ENCODE assay signal across 17 mouse cellular contexts in the genomic region with DNA sequence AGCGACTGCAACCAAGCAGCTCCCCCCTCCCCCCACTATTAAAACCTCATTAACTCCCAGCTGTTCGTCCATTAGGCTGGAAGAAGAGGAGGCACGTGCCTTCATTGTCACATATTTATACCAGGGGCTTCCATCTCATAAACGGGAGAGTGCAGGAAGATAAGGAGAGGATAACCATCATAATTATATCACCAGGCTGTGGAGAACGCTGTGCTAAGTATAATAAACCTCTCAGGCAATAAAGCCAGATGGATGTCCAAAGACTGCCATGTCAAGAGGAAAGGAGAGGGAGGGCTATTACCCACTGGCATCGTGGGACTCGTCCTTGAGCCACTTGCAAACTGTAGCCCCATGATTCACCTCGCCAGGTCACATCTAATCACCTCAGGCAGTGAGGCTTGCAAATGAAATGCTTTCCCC.
DNase-seq lines count a peak whose midpoint lies in the region; ATAC-seq lines count a peak whose summit lies in the region.
"Had no signal": no experiment of that assay in that cellular context is flagged by ENCODE, and none has a peak within 500 bp of the region (broad histone marks: within the 10 kb centered on the region; RNA-seq: fewer than 3 reads in every experiment).

No protein-coding gene starts in this region.

- 0 out of 2 replicates have a peak, but pooled peaks have one; percentile 20 for ATAC-seq in kidney, embryonic 14.5 days (ENCODE audit: low FRiP score, low TSS enrichment)
- peak; percentile 56; the same call in 1 of the 2 replicates for ATAC-seq in hindbrain, embryonic 15.5 days (ENCODE audit: low FRiP score, low read depth)
- peak; percentile 94 for ATAC-seq in neural tube, embryonic 14.5 days (ENCODE audit: low read depth)

- H3K9me3 ChIP-seq in kidney, embryonic 14.5 days (ENCODE audit: control insufficient read depth, low read length) = no peaks in the 10 kb centered on the region
- H3K9me3 ChIP-seq in hindbrain, embryonic 15.5 days = no peaks in the 10 kb centered on the region
- H3K9me3 ChIP-seq in neural tube, embryonic 14.5 days (ENCODE audit: control insufficient read depth, low read length) = no peaks in the 10 kb centered on the region
- H3K9me3 ChIP-seq: embryonic facial prominence, embryonic 12.5 days; forebrain, embryonic 10.5 days; heart, embryonic 10.5 days had no signal

- H3K4me2 ChIP-seq in kidney, embryonic 14.5 days (replicated peaks; ENCODE audit: low read depth, low read length) = no peak overlapping the region
- peak overlapping the region; percentile 27 for H3K4me2 ChIP-seq in hindbrain, embryonic 15.5 days
- H3K4me2 ChIP-seq in neural tube, embryonic 14.5 days (ENCODE audit: low read depth, low read length) = no peak overlapping the region
- H3K4me2 ChIP-seq: embryonic facial prominence, embryonic 12.5 days; lung, embryonic 14.5 days had no signal

- 0 out of 2 replicates have a peak, but pooled peaks cover 5% of the 10 kb centered on the region for H3K4me1 ChIP-seq in kidney, embryonic 14.5 days (ENCODE audit: control insufficient read depth, insufficient read depth, low read length)
- peaks cover 7% of the 10 kb centered on the region; the same call in 1 of the 2 replicates for H3K4me1 ChIP-seq in hindbrain, embryonic 15.5 days (replicated peaks)
- H3K4me1 ChIP-seq in neural tube, embryonic 14.5 days (ENCODE audit: control insufficient read depth, insufficient read depth, low read length) = 0 out of 2 replicates have a peak, but pooled peaks cover 4% of the 10 kb centered on the region
- H3K4me1 ChIP-seq: embryonic facial prominence, embryonic 12.5 days; forebrain, embryonic 10.5 days; heart, embryonic 10.5 days had no signal

- no peak overlapping the region for H3K4me3 ChIP-seq in kidney, embryonic 14.5 days (ENCODE audit: low read length)
- H3K4me3 ChIP-seq in hindbrain, embryonic 15.5 days = no peak overlapping the region
- H3K4me3 ChIP-seq in neural tube, embryonic 14.5 days (ENCODE audit: low read depth, low read length) = no peak overlapping the region
- H3K4me3 ChIP-seq: embryonic facial prominence, embryonic 12.5 days; forebrain, embryonic 10.5 days; heart, embryonic 10.5 days had no signal

- DNase-seq in cerebellum, postnatal 14 days = peak; percentile 4 to 9
- DNase-seq in cerebellum, adult 9-10 months = no peak
- DNase-seq in kidney, postnatal 36 days = no peak
- DNase-seq in gastrocnemius, postnatal 10 days = no peak
- DNase-seq in testis, postnatal 14 days (ENCODE audit: low spot score) = no peak
- DNase-seq: cerebellum, adult 2 months; gastrocnemius, postnatal 14 days; kidney, adult 8-10 months; liver; lung, embryonic 14.5 days; thymus, adult 18-20 months had no signal

- H3K36me3 ChIP-seq in kidney, embryonic 14.5 days (ENCODE audit: control insufficient read depth, insufficient read depth, low read length) = no peaks in the 10 kb centered on the region
- H3K36me3 ChIP-seq in hindbrain, embryonic 15.5 days = no peaks in the 10 kb centered on the region
- H3K36me3 ChIP-seq in neural tube, embryonic 14.5 days (ENCODE audit: control insufficient read depth, insufficient read depth, low read length) = no peaks in the 10 kb centered on the region
- H3K36me3 ChIP-seq: embryonic facial prominence, embryonic 12.5 days; forebrain, embryonic 10.5 days; heart, embryonic 10.5 days had no signal

- WGBS in kidney, embryonic 14.5 days = 10% methylated on average over 8 of the region's 8 CpGs
- WGBS in hindbrain, embryonic 15.5 days = 34% methylated on average over 8 of the region's 8 CpGs
- WGBS in neural tube, embryonic 14.5 days = 13% methylated on average over 8 of the region's 8 CpGs

- no peak overlapping the region for H3K27ac ChIP-seq in kidney, embryonic 14.5 days (ENCODE audit: low read depth, low read length)
- no peak overlapping the region; the same call in 1 of the 2 replicates for H3K27ac ChIP-seq in hindbrain, embryonic 15.5 days (replicated peaks)
- peak overlapping the region; percentile 7; the same call in 1 of the 2 replicates for H3K27ac ChIP-seq in neural tube, embryonic 14.5 days (ENCODE audit: low read depth, low read length)
- H3K27ac ChIP-seq: embryonic facial prominence, embryonic 12.5 days; forebrain, embryonic 10.5 days; heart, embryonic 10.5 days had no signal

- no peak overlapping the region for H3K9ac ChIP-seq in kidney, embryonic 14.5 days (ENCODE audit: low read depth, low read length)
- no peak overlapping the region for H3K9ac ChIP-seq in hindbrain, embryonic 15.5 days
- no peak overlapping the region for H3K9ac ChIP-seq in neural tube, embryonic 14.5 days (replicated peaks; ENCODE audit: low read depth, low read length)
- H3K9ac ChIP-seq: embryonic facial prominence, embryonic 12.5 days; lung, embryonic 14.5 days had no signal

- H3K27me3 ChIP-seq in kidney, embryonic 14.5 days (ENCODE audit: control insufficient read depth, insufficient read depth, low read length) = no peaks in the 10 kb centered on the region
- no peaks in the 10 kb centered on the region for H3K27me3 ChIP-seq in hindbrain, embryonic 15.5 days
- no peaks in the 10 kb centered on the region for H3K27me3 ChIP-seq in neural tube, embryonic 14.5 days (ENCODE audit: control insufficient read depth, insufficient read depth, low read length)
- H3K27me3 ChIP-seq: embryonic facial prominence, embryonic 12.5 days had no signal

Comparison
In these comparisons a context has a peak if more than half of its experiments do, and no peak if none do; other contexts are left out.
1. DNase-seq: peak in cerebellum, postnatal 14 days (2 of 2); none in cerebellum, adult 9-10 months (single experiment), kidney, postnatal 36 days (0 of 2), gastrocnemius, postnatal 10 days (single experiment) and testis, postnatal 14 days (single experiment).
2. ATAC-seq: peak in every context shown above with its lines; median percentile 94 in neural tube, embryonic 14.5 days; 56 in hindbrain, embryonic 15.5 days; 20 in kidney, embryonic 14.5 days.